Mouse (Mus musculus): ENCODE measurements around the gene Fam104a.
A peak's percentile ranks its signal among the peaks of the same experiment; 100 is the strongest.

- TF ChIP-seq SIN3A (IDR thresholded peaks at IDR 0.05; ENCODE audit: low read length) (no peak), POLR2AphosphoS5 (IDR thresholded peaks at IDR 0.05; ENCODE audit: borderline replicate concordance, low read depth, low read length) (no peak), CTCF (IDR thresholded peaks at IDR 0.05 in 2 of 3, conservative IDR thresholded peaks at IDR 0.05 in 1 of 3; ENCODE audit: control insufficient read depth in 1 of 3, insufficient read depth in 1 of 3, low read depth in 2 of 3, low read length in 3 of 3, poor library complexity in 1 of 3, severe bottlenecking in 1 of 3) (peak in 2 of 3 experiments; percentile 35 to 36; a peak in 4 of 6 replicates), ZNF384 (IDR thresholded peaks at IDR 0.05; ENCODE audit: low read depth, low read length) (no peak), EP300 (IDR thresholded peaks at IDR 0.05; ENCODE audit: low read depth in 1 of 2, low read length in 2 of 2) (no peak), USF1 (IDR thresholded peaks at IDR 0.05; ENCODE audit: low read depth, low read length) (no peak), POLR2A (IDR thresholded peaks at IDR 0.05; ENCODE audit: control insufficient read depth in 1 of 2, insufficient read depth in 1 of 2, low read depth in 1 of 2, low read length in 2 of 2, poor library complexity in 1 of 2) (no peak), CHD1 (IDR thresholded peaks at IDR 0.05; ENCODE audit: low read depth, low read length) (no peak), UBTF (IDR thresholded peaks at IDR 0.05; ENCODE audit: borderline replicate concordance, insufficient read depth, low read depth, low read length) (no peak), TBP (IDR thresholded peaks at IDR 0.05; ENCODE audit: low read depth, low read length) (no peak), MYC (IDR thresholded peaks at IDR 0.05; ENCODE audit: low read depth, low read length) (no peak), ZC3H11A (IDR thresholded peaks at IDR 0.05; ENCODE audit: low read depth, low read length) (no peak)
Measured at GRCm38 (mm10) chr11:113645181-113645580, 38.8 kb downstream of the Fam104a start.

Measured in MEL (cell line).